Mouse (Mus musculus) C2C12 (cell line): ENCODE measurements around the gene Rfx3.

Source experiments
- CTCF ChIP-seq: IDR thresholded peaks from one replicate; pipeline ENCODE4 v1.5.1; 2011; ENCODE audit not compliant: control insufficient read depth, insufficient read depth, insufficient read length
- FOSL1 ChIP-seq: IDR thresholded peaks from one replicate; pipeline ENCODE4 v1.8.0; 2011; ENCODE audit warnings: mild to moderate bottlenecking, low read length; ENCODE audit not compliant: poor library complexity, insufficient read depth, severe bottlenecking
- MAX ChIP-seq: IDR thresholded peaks from one replicate; pipeline ENCODE4 v1.6.1; 2011; ENCODE audit warnings: mild to moderate bottlenecking, control low read depth
- MYOD1 ChIP-seq: IDR thresholded peaks from one replicate; pipeline ENCODE4 v1.6.1; 2011; ENCODE audit warnings: low read depth; ENCODE audit not compliant: control insufficient read depth, insufficient read length
- MYOG ChIP-seq: IDR thresholded peaks from one replicate; pipeline ENCODE4 v1.6.1; 2011; ENCODE audit not compliant: control insufficient read depth, insufficient read length; ENCODE audit errors: extremely low read depth
- USF1 ChIP-seq: IDR thresholded peaks from one replicate; pipeline ENCODE4 v1.6.1; 2011; ENCODE audit warnings: low read depth, mild to moderate bottlenecking, control low read depth, moderate library complexity

GRCm38 (mm10) chr19:28046806-28047205, 35.8 kb upstream of the Rfx3 start:
- TF ChIP-seq CTCF (no peak), FOSL1 (no peak), USF1 (no peak), MYOG (no peak), MYOD1 (no peak), MAX (no peak)
